Mouse (Mus musculus): Measurements from ENCODE around the gene Ap1g2. TPM values are rescaled to one million over a fixed set of nuclear protein-coding genes. Genes with fewer than 3 reads are reported as not detected.
A peak's percentile ranks its signal among the peaks of the same experiment; 100 is the strongest.

Gene Ap1g2
- polyA plus RNA-seq, 1 experiment: 43.0 TPM

- TF ChIP-seq POLR2A (IDR thresholded peaks at IDR 0.05; ENCODE audit: borderline replicate concordance, low read depth, low read length) (no peak), CTCF (IDR thresholded peaks at IDR 0.05; ENCODE audit: low read depth, low read length) (no peak)
- no peak overlapping the region for H3K4me3 ChIP-seq (ENCODE audit: insufficient read depth, low read length)
These were observed 29.3 kb upstream of the Ap1g2 start for GRCm38 (mm10) chr14:55135676-55136075.

GRCm38 (mm10) chr14:55126521-55126920 is 20.1 kb upstream of the Ap1g2 start:
- Histone ChIP-seq H3K4me3 (ENCODE audit: insufficient read depth, low read length) (no peak overlapping the region), H3K4me1 (ENCODE audit: control insufficient read depth, insufficient read depth, low read length) (peaks cover 9% of the 10 kb centered on the region), H3K27ac (ENCODE audit: insufficient read depth, low read depth, low read length) (no peak overlapping the region)
- no peak for TF ChIP-seq CTCF (IDR thresholded peaks at IDR 0.05; ENCODE audit: low read depth, low read length)
- TF ChIP-seq POLR2A (IDR thresholded peaks at IDR 0.05; ENCODE audit: borderline replicate concordance, low read depth, low read length): no peak

More at GRCm38 (mm10) chr14:55135676-55136075, 29.3 kb upstream of the Ap1g2 start:
- no peaks in the 10 kb centered on the region for H3K4me1 ChIP-seq (ENCODE audit: control insufficient read depth, insufficient read depth, low read length)
- no peak overlapping the region for H3K27ac ChIP-seq (ENCODE audit: insufficient read depth, low read depth, low read length)

GRCm38 (mm10) chr14:55125711-55126110 is 19.3 kb upstream of the Ap1g2 start:
- H3K27ac ChIP-seq (ENCODE audit: insufficient read depth, low read depth, low read length): no peak overlapping the region
- H3K4me1 ChIP-seq (ENCODE audit: control insufficient read depth, insufficient read depth, low read length): peaks cover 9% of the 10 kb centered on the region
- TF ChIP-seq CTCF (IDR thresholded peaks at IDR 0.05; ENCODE audit: low read depth, low read length) (no peak), POLR2A (IDR thresholded peaks at IDR 0.05; ENCODE audit: borderline replicate concordance, low read depth, low read length) (no peak)
- no peak overlapping the region for H3K4me3 ChIP-seq (ENCODE audit: insufficient read depth, low read length)

- no peak overlapping the region for H3K27ac ChIP-seq (ENCODE audit: insufficient read depth, low read depth, low read length)
- H3K4me1 ChIP-seq (ENCODE audit: control insufficient read depth, insufficient read depth, low read length): peaks cover 9% of the 10 kb centered on the region
- TF ChIP-seq POLR2A (IDR thresholded peaks at IDR 0.05; ENCODE audit: borderline replicate concordance, low read depth, low read length): no peak
- TF ChIP-seq CTCF (IDR thresholded peaks at IDR 0.05; ENCODE audit: low read depth, low read length): no peak
- H3K4me3 ChIP-seq (ENCODE audit: insufficient read depth, low read length): no peak overlapping the region
These were observed 16.0 kb upstream of the Ap1g2 start for GRCm38 (mm10) chr14:55122359-55122758.

GRCm38 (mm10) chr14:55121947-55122346 is 15.6 kb upstream of the Ap1g2 start:
- TF ChIP-seq CTCF (IDR thresholded peaks at IDR 0.05; ENCODE audit: low read depth, low read length) (peak; percentile 48), POLR2A (IDR thresholded peaks at IDR 0.05; ENCODE audit: borderline replicate concordance, low read depth, low read length) (no peak)
- Histone ChIP-seq H3K4me1 (ENCODE audit: control insufficient read depth, insufficient read depth, low read length) (peaks cover 9% of the 10 kb centered on the region), H3K27ac (ENCODE audit: insufficient read depth, low read depth, low read length) (no peak overlapping the region), H3K4me3 (ENCODE audit: insufficient read depth, low read length) (no peak overlapping the region)

- TF ChIP-seq POLR2A (IDR thresholded peaks at IDR 0.05; ENCODE audit: borderline replicate concordance, low read depth, low read length): no peak
- TF ChIP-seq CTCF (IDR thresholded peaks at IDR 0.05; ENCODE audit: low read depth, low read length): peak; percentile 35
- Histone ChIP-seq H3K27ac (ENCODE audit: insufficient read depth, low read depth, low read length) (no peak overlapping the region), H3K4me1 (ENCODE audit: control insufficient read depth, insufficient read depth, low read length) (no peaks in the 10 kb centered on the region; the same call in 1 of the 2 replicates), H3K4me3 (ENCODE audit: insufficient read depth, low read length) (no peak overlapping the region)
These were observed 13.2 kb upstream of the Ap1g2 start for GRCm38 (mm10) chr14:55119421-55120134.

- 0 out of 2 replicates have a peak, but pooled peaks cover 3% of the 10 kb centered on the region for H3K4me1 ChIP-seq (ENCODE audit: control insufficient read depth, insufficient read depth, low read length)
- no peak overlapping the region for H3K4me3 ChIP-seq (ENCODE audit: insufficient read depth, low read length)
- no peak overlapping the region for H3K27ac ChIP-seq (ENCODE audit: insufficient read depth, low read depth, low read length)
- no peak for TF ChIP-seq CTCF (IDR thresholded peaks at IDR 0.05; ENCODE audit: low read depth, low read length)
- no peak for TF ChIP-seq POLR2A (IDR thresholded peaks at IDR 0.05; ENCODE audit: borderline replicate concordance, low read depth, low read length)
These were observed 12.5 kb upstream of the Ap1g2 start for GRCm38 (mm10) chr14:55118852-55119251.

GRCm38 (mm10) chr14:55116425-55117200 is 10.2 kb upstream of the Ap1g2 start, which contains the start of gene Jph4:
Gene Jph4 (minus strand): TSS chr14:55116935.
- H3K4me3 ChIP-seq (ENCODE audit: insufficient read depth, low read length): no peak within 1 kb of the TSS
- 0 out of 2 replicates have a peak, but pooled peaks cover 3% of the 10 kb centered on the region for H3K4me1 ChIP-seq (ENCODE audit: control insufficient read depth, insufficient read depth, low read length)
- no peak for TF ChIP-seq POLR2A (IDR thresholded peaks at IDR 0.05; ENCODE audit: borderline replicate concordance, low read depth, low read length)
- TF ChIP-seq CTCF (IDR thresholded peaks at IDR 0.05; ENCODE audit: low read depth, low read length): no peak
- no peak within 1 kb of the TSS for H3K27ac ChIP-seq (ENCODE audit: insufficient read depth, low read depth, low read length)

- H3K4me1 ChIP-seq (ENCODE audit: control insufficient read depth, insufficient read depth, low read length): 0 out of 2 replicates have a peak, but pooled peaks cover 3% of the 10 kb centered on the region
- TF ChIP-seq CTCF (IDR thresholded peaks at IDR 0.05; ENCODE audit: low read depth, low read length) (no peak), POLR2A (IDR thresholded peaks at IDR 0.05; ENCODE audit: borderline replicate concordance, low read depth, low read length) (no peak)
- H3K4me3 ChIP-seq (ENCODE audit: insufficient read depth, low read length): no peak overlapping the region
These were observed 9.5 kb upstream of the Ap1g2 start for GRCm38 (mm10) chr14:55115846-55116245.

More at GRCm38 (mm10) chr14:55115846-55116245, 9.5 kb upstream of the Ap1g2 start:
- no peak overlapping the region for H3K27ac ChIP-seq (ENCODE audit: insufficient read depth, low read depth, low read length)
